Mouse (Mus musculus): ENCODE measurements around the gene Tas2r119.
A peak's percentile ranks its signal among the peaks of the same experiment; 100 is the strongest.

The Tas2r119 gene

DNA sequence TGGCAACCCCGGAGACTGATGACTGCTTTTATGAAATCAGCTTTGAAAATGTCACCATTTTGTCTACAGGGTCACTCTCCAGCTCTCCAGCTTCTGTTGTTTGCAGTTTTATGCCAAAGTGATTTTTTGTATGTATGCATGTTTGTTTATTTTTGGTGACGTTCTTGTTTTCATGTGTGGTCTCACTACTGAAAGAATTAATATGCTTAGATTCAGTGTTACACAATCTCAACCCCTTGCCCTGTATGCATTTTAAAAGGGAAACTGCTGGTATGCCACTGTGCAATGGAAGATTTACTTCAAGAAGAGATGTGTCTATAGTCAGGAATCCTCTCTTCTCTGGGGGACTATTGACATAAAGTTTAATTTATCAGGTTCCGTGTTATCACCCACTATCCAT is 48.3 kb downstream of the Tas2r119 start:
- no peak for DNase-seq (ENCODE audit: low spot score)

DNA sequence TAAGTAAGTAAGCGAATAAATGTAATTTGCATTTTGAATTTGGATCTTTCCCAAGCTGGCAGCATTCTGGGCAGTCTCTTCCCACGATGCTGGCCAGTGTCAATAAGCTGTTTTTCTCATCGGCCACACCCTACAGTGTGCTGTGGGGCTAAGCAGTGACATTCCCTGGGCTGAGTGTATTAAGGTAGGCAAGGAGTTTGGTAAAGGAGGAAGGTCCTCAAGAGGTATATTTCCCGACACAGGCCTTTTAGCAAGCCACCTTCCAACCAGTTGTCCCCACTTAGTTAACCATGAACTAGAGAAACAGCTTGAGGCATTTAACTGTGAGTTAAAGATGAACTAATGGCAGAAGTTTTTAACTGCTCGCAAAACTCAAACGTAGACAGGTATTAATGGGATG is 49.3 kb downstream of the Tas2r119 start:
- no peak for DNase-seq (ENCODE audit: low spot score)

DNA sequence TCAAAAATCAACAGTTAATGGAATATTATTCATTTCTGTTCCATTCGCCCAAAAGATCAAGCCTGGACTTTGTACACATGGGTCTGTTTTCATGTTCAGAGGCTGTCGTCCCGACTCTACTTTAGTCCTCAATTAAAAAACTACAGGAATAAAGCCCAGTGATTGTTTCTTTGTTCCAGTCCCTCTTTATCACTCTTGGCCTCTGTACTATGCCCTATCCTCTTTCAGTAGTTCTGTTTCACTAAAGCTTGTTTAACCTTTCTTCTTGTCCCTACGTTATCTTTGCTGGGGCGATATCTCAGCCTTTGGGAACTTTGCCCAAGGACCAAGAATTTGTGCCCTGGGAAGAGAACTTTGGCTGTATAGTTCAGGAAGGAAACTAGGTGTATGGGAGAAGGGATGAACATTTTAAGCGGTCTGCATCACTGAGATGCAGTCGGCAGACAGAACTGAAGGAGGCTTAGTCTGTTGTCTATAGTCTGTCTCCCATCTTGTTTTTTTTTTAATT is 49.9 kb downstream of the Tas2r119 start:
- DNase-seq (ENCODE audit: low spot score): peak; percentile 62

Measured in testis, postnatal 14 days (tissue).